Mouse (Mus musculus) ES-E14 (cell line): ENCODE measurements around the gene Ldhd. TPM values are rescaled to one million over a fixed set of nuclear protein-coding genes. Genes with fewer than 3 reads are reported as not detected.

Experiments used
- DNase-seq: peaks from one replicate; pipeline ENCODE4 v3.0.0-alpha.2; 2013; ENCODE audit warnings: low read depth, low spot score
- H3K27ac ChIP-seq: 2 replicates; pipeline ENCODE4 v1.5.1; 2012; ENCODE audit warnings: low read depth, mild to moderate bottlenecking, low read length, moderate library complexity, mixed read lengths; ENCODE audit not compliant: poor library complexity, insufficient read depth, severe bottlenecking
- H3K36me3 ChIP-seq: 2 replicates; pipeline ENCODE4 v1.6.1; 2012; ENCODE audit warnings: mild to moderate bottlenecking, low read length, moderate library complexity, mixed read lengths; ENCODE audit not compliant: control insufficient read depth, poor library complexity, insufficient read depth, severe bottlenecking
- H3K4me1 ChIP-seq, 2 experiments: fragments of 150-350 bp in 1 of 2; sonication (generic) in 1 of 2; 2 replicates each; pipeline ENCODE4 v1.6.1; 2012; ENCODE audit warnings: low read length in 2 of 2, mild to moderate bottlenecking in 1 of 2, mixed read lengths in 1 of 2; ENCODE audit not compliant: control insufficient read depth in 2 of 2, insufficient read depth in 2 of 2, poor library complexity in 1 of 2
- H3K4me3 ChIP-seq, 2 experiments: fragments of 150-350 bp in 1 of 2; sonication (generic) in 1 of 2; 2 replicates each; pipeline ENCODE4 v1.5.1; 2012; ENCODE audit warnings: low read length in 2 of 2, low read depth in 1 of 2, mild to moderate bottlenecking in 1 of 2, mixed read lengths in 1 of 2; ENCODE audit not compliant: insufficient read depth in 1 of 2, poor library complexity in 1 of 2, severe bottlenecking in 1 of 2
- H3K9ac ChIP-seq: 2 replicates; pipeline ENCODE4 v1.6.1; 2012; ENCODE audit warnings: low read depth, mild to moderate bottlenecking, low read length, mixed read lengths; ENCODE audit not compliant: poor library complexity, insufficient read depth, severe bottlenecking
- H3K9me3 ChIP-seq: fragments of 150-350 bp; sonication (generic); 2 replicates; pipeline ENCODE4 v1.6.1; 2012; ENCODE audit warnings: low read depth, mild to moderate bottlenecking, low read length; ENCODE audit not compliant: control insufficient read depth, insufficient read depth
- CHD2 ChIP-seq: IDR thresholded peaks from 2 replicates; pipeline ENCODE4 v1.6.1; 2014; ENCODE audit warnings: mild to moderate bottlenecking, low read depth, low read length, inconsistent platforms
- HCFC1 ChIP-seq: IDR thresholded peaks from 2 replicates; pipeline ENCODE4 v1.6.1; 2012; ENCODE audit warnings: low read length, inconsistent platforms, borderline replicate concordance; ENCODE audit not compliant: insufficient read depth
- MAFK ChIP-seq: IDR thresholded peaks from 2 replicates; pipeline ENCODE4 v1.6.1; 2014; ENCODE audit warnings: mild to moderate bottlenecking, low read depth, low read length, inconsistent platforms; ENCODE audit not compliant: insufficient read depth
- ZC3H11A ChIP-seq: IDR thresholded peaks from 2 replicates; pipeline ENCODE4 v1.6.1; 2012; ENCODE audit warnings: low read depth, mild to moderate bottlenecking, inconsistent platforms, low read length, borderline replicate concordance
- ZNF384 ChIP-seq: IDR thresholded peaks from 2 replicates; pipeline ENCODE4 v1.6.1; 2012; ENCODE audit warnings: low read depth, low read length, inconsistent platforms
- in situ Hi-C, 2 experiments: fragments of 600-800 bp; cut with MboI; formaldehyde crosslinking; loops; one replicate each; pipeline ENCODE4 v1.15.1; 2025; ENCODE audit warnings: low sequenced_read_pairs in 2 of 2, inconsistent platforms in 1 of 2; ENCODE audit not compliant: unreplicated experiment in 2 of 2
- total RNA-seq: library from RNA; depleted of rRNA; stranded (reverse); fragments of 300-350 nt; gene quantifications from 2 replicates; pipeline ENCODE4 v1.2.3, GENCODE M21; 2012

The Ldhd gene
- total RNA-seq, 1 experiment: 0.49 TPM

DNA sequence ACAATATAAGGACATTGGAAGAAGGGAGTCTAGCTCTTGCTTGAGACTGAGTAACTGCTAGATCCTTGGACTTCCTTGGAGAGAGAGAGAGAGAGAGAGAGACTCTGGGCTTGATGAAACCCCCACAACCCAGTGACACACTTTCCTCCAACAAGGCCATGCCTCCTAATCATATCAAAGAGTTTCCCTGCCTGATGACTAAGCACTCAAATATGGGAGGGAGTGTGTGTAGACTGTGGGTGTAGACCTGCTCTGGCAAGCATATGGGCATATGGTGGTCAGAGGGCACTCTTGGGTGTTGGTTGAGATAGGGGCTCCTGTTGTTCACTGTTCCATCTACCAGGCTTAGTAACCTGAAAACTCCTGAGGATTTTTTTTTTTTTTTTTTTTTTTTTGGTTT, 7.9 kb upstream of the Ldhd start:
- Histone ChIP-seq H3K9me3 (no peaks in the 10 kb centered on the region), H3K4me1 (peaks cover 0 to 2% of the 10 kb centered on the region in 2 experiments; a peak in 1 of 4 replicates), H3K27ac (no peak overlapping the region), H3K4me3 (no peak overlapping the region), H3K36me3 (no peaks in the 10 kb centered on the region), H3K9ac (no peak overlapping the region)
- in situ Hi-C loops: no loop called here
- DNase-seq: no peak
- TF ChIP-seq ZNF384 (no peak), MAFK (no peak), ZC3H11A (no peak), HCFC1 (no peak), CHD2 (no peak)

DNA sequence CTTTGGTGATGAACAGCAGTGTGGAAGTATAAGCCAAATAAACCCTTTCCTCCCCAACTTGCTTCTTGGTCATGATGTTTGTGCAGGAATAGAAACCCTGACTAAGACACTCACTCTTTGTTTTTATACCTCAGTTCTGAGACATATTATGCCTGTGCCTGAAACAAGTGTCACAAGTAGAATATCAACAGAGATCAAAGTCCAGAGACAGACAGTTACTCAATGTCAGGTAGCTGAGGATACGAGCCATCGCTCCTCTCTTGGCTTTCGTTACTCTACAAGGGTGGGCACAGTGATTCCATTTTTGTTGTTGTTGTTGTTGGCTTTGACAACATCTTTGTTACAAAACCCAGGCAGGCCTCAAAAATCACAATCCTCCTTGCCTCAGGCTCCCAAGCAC, 2.8 kb upstream of the Ldhd start:
- TF ChIP-seq ZC3H11A (no peak), MAFK (no peak), ZNF384 (no peak)
- no peak for DNase-seq
- Histone ChIP-seq H3K27ac (no peak overlapping the region), H3K9ac (no peak overlapping the region), H3K4me3 (no peak overlapping the region), H3K36me3 (no peaks in the 10 kb centered on the region), H3K4me1 (peaks cover 0 to 13% of the 10 kb centered on the region in 2 experiments; a peak in 1 of 4 replicates), H3K9me3 (no peaks in the 10 kb centered on the region)
- in situ Hi-C loops: no loop called here

DNA sequence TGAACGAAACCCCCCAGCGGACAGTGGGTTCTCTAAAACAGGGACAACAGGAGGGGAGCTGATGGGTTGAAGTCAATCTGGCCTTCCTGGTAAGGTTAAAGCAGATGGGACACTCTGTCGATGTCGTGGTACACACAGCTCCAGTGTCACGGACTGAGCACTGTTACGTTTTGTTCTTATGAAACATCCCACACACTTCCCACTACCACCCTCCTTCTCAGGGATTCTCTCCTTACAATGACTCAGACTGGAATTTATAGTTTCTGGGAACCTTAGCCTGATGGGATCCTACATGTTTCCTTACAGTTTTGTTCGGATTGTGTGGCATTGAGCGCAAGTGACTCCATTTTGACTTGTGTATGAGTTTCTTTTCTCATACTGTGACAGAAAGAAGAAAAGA, 1.4 kb upstream of the Ldhd start:
- no peak overlapping the region for H3K9ac ChIP-seq
- DNase-seq: no peak
- H3K4me3 ChIP-seq: no peak overlapping the region
- H3K36me3 ChIP-seq: no peaks in the 10 kb centered on the region
- TF ChIP-seq MAFK (no peak), CHD2 (no peak), ZNF384 (no peak), HCFC1 (no peak), ZC3H11A (no peak)
- H3K4me1 ChIP-seq: peaks cover 0 to 25% of the 10 kb centered on the region in 2 experiments; a peak in 2 of 4 replicates
- no peaks in the 10 kb centered on the region for H3K9me3 ChIP-seq
- no peak overlapping the region for H3K27ac ChIP-seq
- in situ Hi-C loops: no loop called here

DNA sequence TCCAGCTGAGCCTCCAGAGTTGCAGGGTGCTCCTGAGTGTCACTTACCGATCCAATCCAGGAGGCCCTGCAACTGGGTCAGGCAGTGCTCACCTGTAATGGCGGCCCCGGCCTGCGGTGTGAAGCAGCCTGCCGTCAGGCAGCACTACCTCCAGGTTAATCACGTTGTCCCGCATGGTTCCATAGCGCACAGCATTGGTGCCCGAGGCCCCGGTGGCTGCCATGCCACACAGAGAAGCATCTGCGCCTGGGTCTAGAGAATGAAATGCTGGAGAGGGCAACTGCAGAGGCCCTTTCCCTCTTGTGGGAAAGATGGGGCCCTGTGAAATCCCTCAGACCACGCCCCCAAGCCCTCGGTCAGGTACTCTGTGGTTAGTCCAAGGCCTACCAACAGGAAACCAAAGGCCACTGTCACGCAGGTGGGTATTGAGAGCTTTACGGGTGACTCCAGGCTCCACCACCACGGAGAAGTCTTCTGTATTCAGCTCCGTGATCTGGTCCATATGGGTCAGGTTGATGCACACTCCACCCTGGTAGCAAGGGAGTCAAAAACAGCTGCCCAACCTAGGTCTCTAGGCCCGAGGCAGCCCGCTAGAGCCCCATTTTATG, 1.2 kb downstream of the Ldhd start:
- H3K27ac ChIP-seq: no peak overlapping the region
- no peak for DNase-seq
- peak overlapping the region; percentile 43 to 46; a peak in 3 of 4 replicates for H3K4me3 ChIP-seq

DNA sequence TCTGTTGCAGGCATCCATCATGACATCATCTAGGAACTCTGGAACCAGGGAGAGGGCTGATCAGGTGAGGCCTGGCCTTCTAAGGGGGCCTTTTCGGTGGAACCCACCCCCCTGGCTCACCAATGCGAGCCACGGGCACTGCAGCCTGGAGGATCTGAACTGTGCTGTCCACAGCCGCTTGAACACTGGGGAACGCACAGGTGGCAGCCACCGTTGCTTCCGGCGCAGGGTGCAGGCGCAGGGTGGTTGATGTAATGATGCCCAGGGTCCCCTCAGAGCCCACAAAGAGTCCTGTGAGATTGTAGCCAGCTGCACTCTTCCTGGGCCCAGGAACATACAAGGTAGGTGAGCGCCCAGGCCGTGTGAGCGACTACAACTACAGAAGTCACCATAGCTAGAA, 1.8 kb downstream of the Ldhd start:
- H3K9me3 ChIP-seq: no peaks in the 10 kb centered on the region
- H3K4me3 ChIP-seq: peak overlapping the region; percentile 43 to 46; a peak in 3 of 4 replicates
- TF ChIP-seq MAFK (no peak), HCFC1 (no peak), ZC3H11A (no peak), ZNF384 (no peak), CHD2 (no peak)
- in situ Hi-C loops: no loop called here
- peaks cover 0 to 34% of the 10 kb centered on the region in 2 experiments; a peak in 2 of 4 replicates for H3K4me1 ChIP-seq
- H3K27ac ChIP-seq: no peak overlapping the region
- DNase-seq: no peak
- H3K36me3 ChIP-seq: no peaks in the 10 kb centered on the region
- peak overlapping the region; percentile 24; the same call in 1 of the 2 replicates for H3K9ac ChIP-seq

More for the DNA sequence above, 1.2 kb downstream of the Ldhd start:
- TF ChIP-seq ZNF384 (no peak), MAFK (no peak), HCFC1 (no peak), CHD2 (no peak), ZC3H11A (no peak)
- Histone ChIP-seq H3K4me1 (peaks cover 0 to 30% of the 10 kb centered on the region in 2 experiments; a peak in 2 of 4 replicates), H3K9ac (no peak overlapping the region), H3K36me3 (no peaks in the 10 kb centered on the region), H3K9me3 (no peaks in the 10 kb centered on the region)
- in situ Hi-C loops: no loop called here
